Mouse (Mus musculus) cerebellum, postnatal 14 days (tissue): ENCODE measurements at regions not wholly inside any gene's neighbourhood (a gene's known extent, or its start where the extent isn't known, plus 50 kb on each side); places are given as distances from the start of the nearest gene placed in this dataset.
"Not testable (repeated sequence)": the region's sequence is repeated elsewhere in the genome, so short reads cannot be mapped to it uniquely, and the experiment has no call there.

Experiments used
- DNase-seq, 2 experiments: peaks; one replicate each; pipeline ENCODE4 v3.0.0; 2021; ENCODE audit warnings: mixed read lengths in 2 of 2

DNA sequence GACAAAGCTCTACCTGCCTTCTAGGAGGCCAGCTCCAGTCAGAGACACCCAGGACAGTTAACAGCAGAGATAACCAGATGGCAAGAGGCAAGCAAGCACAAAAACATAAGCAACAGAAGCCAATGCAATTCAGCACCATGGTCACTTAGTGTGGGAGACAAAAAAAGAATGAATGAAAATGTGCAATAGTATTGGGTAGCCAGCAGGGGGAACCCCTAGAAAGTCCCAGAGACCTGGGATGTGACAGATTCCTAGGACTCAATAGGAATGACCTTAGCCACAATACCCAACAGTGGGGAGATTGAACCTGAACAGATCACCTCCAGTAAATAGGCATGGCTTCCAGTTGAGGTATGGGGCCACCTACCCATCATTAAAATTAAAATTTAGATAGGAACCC lies 409.0 kb upstream of the St6gal2 start:
- no peak for DNase-seq

DNA sequence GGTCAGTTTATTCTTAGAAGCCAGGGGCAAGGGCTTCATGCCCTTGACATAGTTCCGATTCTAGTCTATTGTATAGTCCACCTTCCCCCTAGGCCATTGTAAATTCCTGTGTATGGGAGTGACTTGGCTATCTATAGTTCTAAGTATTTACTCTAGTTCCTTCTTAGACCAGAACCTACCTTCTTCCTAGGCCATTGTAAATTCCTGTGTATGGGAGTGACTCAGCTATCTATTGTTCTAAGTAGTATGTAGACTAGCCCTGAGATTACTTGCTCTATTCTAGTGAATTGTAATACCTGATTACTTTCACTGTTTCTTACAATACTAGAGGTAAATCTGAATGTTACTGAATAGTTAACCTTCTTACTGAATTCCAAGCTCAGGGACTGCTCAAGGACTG lies 405.0 kb upstream of the St6gal2 start:
- not testable (repeated sequence) for DNase-seq

DNA sequence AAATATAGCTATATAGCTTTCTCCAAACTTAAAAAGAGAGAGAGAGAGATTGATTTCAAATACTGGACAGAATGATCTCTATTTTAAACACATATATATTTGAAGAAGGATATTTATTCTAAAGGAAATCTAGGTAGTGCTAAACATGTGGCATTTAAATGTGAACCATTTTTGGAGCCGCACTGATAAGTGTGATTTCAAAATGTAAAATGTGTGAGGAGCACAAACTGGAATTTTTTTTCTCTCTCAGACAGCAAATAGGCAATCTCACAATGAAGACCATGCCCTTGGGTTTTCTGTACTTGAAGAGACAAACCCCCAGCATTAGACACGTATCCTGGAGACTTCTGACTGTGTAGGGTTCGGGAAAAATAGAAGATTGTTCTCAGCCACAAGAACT lies 376.8 kb upstream of the St6gal2 start:
- no peak for DNase-seq

DNA sequence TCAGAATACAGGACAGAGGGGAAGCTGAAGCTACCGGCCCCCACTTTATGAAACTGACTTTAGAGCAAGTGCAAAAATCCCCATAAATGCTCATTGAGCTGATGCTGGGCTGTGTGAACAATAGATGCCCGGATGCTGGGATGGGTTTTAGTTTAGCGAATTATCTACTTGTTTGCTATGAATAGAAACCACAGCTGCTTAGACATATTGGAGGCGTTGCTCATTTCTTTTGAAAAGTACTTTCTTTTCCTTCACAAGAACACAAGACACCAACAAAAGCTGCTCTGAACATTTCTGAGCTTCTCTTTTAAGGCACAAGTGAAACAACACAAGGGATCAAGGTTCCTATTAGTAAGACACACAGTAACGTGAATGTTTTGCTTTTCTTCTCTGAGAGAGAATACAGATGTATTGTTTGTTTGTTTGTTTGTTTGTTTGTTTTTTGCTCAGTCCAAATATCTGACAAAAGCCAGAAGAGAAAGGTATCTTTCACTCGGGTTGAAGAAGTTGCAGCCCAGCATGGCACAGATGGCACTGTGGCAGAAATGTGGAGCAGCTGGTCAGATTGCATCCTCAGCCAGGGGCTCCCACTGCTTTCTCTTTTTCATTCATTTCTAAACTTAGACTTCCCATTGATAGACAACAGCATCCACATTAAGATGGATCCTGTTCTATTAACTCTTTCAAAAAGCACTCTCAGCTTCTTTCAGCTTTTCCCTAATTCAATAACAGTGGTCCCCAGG lies 361.7 kb upstream of the St6gal2 start:
- peak; percentile 5 to 15 for DNase-seq

DNA sequence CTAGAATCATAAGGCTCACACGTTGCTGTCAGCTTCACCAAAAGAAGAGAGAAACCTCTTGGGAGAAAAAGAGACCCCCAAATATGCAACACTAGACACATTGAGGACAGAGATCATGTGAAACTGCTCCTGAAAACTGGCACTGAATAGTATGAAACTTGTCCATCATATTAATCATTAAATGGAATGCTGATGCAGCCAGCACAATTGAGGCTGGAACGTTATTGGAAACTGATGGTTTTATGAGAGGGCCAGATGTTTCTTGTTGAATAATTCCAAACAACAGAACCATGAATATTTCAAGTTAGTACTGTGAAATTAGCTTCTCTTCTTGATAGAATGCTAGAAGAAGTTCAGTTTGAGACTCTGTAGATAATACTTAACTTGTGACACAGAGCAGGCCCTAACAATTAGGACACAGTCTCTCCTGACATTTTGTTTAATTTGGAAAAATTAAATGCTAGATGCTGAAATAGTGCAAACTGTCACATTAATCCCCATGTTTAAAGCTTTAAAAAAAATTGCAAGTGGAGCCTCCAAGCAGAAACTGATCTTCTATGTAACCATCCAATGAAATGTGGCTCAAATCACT lies 354.4 kb upstream of the St6gal2 start:
- DNase-seq: no peak

DNA sequence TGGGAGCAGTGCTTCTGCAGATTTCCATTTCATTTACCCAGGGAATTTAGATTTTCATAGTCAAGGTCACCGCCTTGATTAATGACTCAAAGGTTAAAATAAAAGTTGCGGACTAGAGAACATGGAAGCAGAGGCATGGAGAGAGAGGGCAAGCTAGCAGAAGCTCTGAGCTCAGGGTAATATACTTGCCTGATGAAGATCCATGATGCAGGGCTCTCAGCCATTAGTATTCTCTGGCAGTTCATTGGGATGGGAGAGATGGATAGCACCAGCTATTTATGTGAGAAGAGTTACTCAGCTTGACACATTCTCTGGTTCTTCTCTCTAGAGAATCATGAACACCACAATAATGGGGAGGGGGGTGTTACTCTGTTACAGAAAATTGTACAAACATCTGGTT lies 341.7 kb upstream of the St6gal2 start:
- no peak for DNase-seq

DNA sequence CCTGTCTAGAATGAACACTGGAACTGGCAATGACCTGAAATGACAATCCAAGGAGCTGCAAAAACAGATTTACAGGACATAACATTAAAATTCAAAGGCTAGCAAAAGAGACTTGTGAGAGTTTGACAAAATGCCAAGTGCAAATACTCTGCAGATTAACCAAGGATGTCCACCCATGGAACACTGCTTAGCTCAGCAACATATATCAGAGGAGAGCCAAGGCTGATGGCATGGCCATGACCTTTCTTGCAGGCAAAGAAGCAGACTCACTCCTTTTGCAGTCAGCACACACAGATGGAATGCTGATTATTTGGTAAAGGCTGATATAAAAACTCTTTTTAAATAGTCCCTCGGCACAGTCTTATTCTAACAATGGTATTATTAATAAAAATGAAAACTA lies 320.3 kb upstream of the St6gal2 start:
- no peak for DNase-seq

DNA sequence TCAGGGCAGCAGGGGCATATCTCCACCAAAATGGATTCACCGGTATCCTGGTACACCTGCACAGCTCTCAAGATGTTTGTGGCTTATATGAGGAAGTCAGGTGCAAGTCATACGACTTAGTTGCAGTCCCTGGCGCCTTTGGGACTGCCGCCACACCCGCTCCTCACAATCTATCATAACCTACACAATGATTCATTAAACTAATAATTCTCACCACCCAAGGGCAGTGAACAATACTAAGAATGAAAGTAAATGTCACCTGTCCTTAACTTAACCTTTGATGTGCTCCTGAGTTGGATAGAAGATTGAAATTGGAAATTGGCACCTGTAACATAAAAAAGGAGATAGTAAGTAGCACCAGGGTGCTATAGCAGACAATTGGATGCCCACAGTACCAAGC lies 315.1 kb upstream of the St6gal2 start:
- DNase-seq: not testable (repeated sequence)
